Mouse (Mus musculus): Measurements from ENCODE around the gene Yju2.
A peak's percentile ranks its signal among the peaks of the same experiment; 100 is the strongest.

Yju2 gene

GRCm38 (mm10) chr17:55960791-55961190, 1.9 kb downstream of the Yju2 start:
- DNase-seq (ENCODE audit: low spot score): peak; percentile 2

GRCm38 (mm10) chr17:55961631-55962030, 2.7 kb downstream of the Yju2 start:
- no peak for DNase-seq (ENCODE audit: low spot score)

- DNase-seq (ENCODE audit: low spot score): peak; percentile 4
Measured at GRCm38 (mm10) chr17:55963171-55963570, 4.3 kb downstream of the Yju2 start.

GRCm38 (mm10) chr17:55964496-55964895, 5.6 kb downstream of the Yju2 start:
- DNase-seq (ENCODE audit: low spot score): no peak

- no peak for DNase-seq (ENCODE audit: low spot score)
Measured at GRCm38 (mm10) chr17:55964996-55965395, 6.1 kb downstream of the Yju2 start.

- DNase-seq (ENCODE audit: low spot score): no peak
Measured at GRCm38 (mm10) chr17:55967186-55967585, 8.3 kb downstream of the Yju2 start.

- no peak for DNase-seq (ENCODE audit: low spot score)
Measured at GRCm38 (mm10) chr17:55968210-55968609, 9.3 kb downstream of the Yju2 start.

- DNase-seq (ENCODE audit: low spot score): no peak
Measured at GRCm38 (mm10) chr17:55969560-55969959, 10.7 kb downstream of the Yju2 start.

GRCm38 (mm10) chr17:55969966-55970891, 11.3 kb downstream of the Yju2 start, which contains the start of gene Shd:
Gene Shd, plus strand, starts transcription at chr17:55970467.
- no peak for DNase-seq (ENCODE audit: low spot score)

- DNase-seq (ENCODE audit: low spot score): no peak
Measured at GRCm38 (mm10) chr17:55971453-55971852, 12.6 kb downstream of the Yju2 start.

- peak; percentile 81 for DNase-seq (ENCODE audit: low spot score)
Measured at GRCm38 (mm10) chr17:55976255-55976862, 17.5 kb downstream of the Yju2 start.

GRCm38 (mm10) chr17:55977301-55977700, 18.4 kb downstream of the Yju2 start:
- DNase-seq (ENCODE audit: low spot score): no peak

- peak; percentile 47 for DNase-seq (ENCODE audit: low spot score)
Measured at GRCm38 (mm10) chr17:55986030-55986961, 27.4 kb downstream of the Yju2 start, which contains the start of gene Fsd1. Gene Fsd1, plus strand, starts transcription at chr17:55986509.

GRCm38 (mm10) chr17:55990278-55990898, 31.5 kb downstream of the Yju2 start:
- no peak for DNase-seq (ENCODE audit: low spot score)

- no peak for DNase-seq (ENCODE audit: low spot score)
Measured at GRCm38 (mm10) chr17:55996007-55996406, 37.1 kb downstream of the Yju2 start.

GRCm38 (mm10) chr17:55999794-56000499, 41.0 kb downstream of the Yju2 start:
- DNase-seq (ENCODE audit: low spot score): no peak

GRCm38 (mm10) chr17:56003000-56003399, 44.1 kb downstream of the Yju2 start:
- no peak for DNase-seq (ENCODE audit: low spot score)

- DNase-seq (ENCODE audit: low spot score): peak; percentile 70
Measured at GRCm38 (mm10) chr17:56005415-56006061, 46.6 kb downstream of the Yju2 start, which contains the start of the genes Stap2 and Mpnd. Gene Stap2, minus strand, starts transcription at chr17:56005584. Gene Mpnd, plus strand, starts transcription at chr17:56005711.

GRCm38 (mm10) chr17:56006956-56007355, 48.1 kb downstream of the Yju2 start:
- no peak for DNase-seq (ENCODE audit: low spot score)

Measured in urinary bladder, postnatal 14 days (tissue).